Mouse (Mus musculus) frontal cortex, postnatal 10 days (tissue): Measurements from ENCODE around the gene Tbc1d22b.

Source experiments
- DNase-seq, 2 experiments: peaks; one replicate each; pipeline ENCODE4 v3.0.0; 2022; ENCODE audit warnings: low spot score in 2 of 2, mixed read lengths in 1 of 2

Gene Tbc1d22b

DNA sequence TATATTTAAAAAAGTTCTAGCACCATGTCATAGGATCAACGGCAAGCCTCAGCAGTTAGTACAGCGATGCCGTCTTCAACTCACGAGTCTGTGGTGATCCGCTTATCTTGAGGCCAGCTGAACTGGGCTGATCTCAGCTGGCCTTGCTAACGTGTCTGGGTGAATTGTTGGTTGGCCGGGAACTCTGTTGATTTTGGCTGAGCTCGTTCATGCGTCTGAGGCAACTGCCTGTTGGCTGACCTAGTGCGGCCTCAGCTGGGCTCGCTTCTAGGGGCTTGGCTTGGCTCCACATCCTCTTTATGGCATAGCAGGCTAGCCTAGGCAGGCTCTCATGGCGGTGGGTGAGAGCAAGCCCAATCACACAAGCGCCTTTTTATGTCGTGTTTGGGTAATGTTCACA, 8.2 kb upstream of the Tbc1d22b start:
- no peak for DNase-seq

DNA sequence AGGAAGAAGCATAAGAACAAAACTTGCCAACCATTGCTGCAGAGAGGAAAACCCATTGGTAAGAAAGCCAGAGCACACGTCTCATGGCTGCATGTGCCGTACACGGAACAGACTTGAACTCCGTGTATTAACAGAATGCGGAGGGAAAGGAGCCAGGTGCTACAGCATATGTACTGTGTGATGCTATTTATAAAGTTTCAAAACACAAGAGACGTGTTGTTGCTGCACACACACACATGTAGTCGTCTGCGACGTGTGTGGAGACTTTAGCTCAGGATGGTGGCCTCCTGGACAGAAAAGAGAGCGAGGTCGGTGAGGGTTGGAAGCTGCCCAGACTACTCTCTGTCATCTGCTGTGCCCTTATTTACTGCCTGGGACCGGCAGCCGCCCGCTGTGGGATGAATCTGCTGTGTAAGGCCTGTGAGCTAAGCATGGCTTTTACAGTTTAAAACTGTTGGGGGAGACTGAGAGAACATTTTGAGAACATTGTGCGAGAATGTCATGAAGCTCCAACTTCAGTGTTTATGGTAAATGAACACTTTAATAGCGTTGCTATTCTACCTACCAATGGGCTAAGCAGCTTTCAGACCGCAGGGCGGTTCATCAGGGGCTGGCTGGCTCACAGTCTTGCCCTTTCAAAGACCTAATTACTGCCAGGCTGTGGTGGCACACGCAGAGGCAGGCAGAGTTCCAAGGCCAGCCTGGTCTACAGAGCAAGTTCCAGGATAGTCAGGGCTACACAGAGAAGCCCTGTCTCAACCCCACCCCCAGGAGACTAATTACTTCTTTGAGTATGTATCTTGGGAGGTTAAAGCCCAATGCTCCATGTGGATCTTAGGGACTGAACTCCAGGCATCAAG, 6.5 kb upstream of the Tbc1d22b start:
- no peak for DNase-seq

DNA sequence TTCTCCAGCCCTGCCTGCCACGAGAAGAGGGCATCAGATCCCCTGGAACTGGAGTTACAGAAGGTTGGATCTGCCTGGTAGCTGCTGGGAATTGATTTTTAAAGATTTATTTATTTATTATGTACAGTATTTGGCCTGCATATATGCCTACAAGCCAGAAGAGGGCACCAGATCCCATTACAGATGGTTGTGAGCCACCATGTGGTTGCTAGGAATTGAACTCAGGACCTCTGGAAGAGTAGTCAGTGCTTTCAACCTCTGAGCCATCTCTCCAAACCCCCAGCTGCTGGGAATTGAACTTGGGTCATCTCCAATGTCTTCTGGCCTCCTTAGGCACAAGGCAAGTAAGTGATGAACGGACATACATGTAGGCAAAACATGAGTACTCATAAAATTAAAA, 5.5 kb upstream of the Tbc1d22b start:
- DNase-seq = no peak

DNA sequence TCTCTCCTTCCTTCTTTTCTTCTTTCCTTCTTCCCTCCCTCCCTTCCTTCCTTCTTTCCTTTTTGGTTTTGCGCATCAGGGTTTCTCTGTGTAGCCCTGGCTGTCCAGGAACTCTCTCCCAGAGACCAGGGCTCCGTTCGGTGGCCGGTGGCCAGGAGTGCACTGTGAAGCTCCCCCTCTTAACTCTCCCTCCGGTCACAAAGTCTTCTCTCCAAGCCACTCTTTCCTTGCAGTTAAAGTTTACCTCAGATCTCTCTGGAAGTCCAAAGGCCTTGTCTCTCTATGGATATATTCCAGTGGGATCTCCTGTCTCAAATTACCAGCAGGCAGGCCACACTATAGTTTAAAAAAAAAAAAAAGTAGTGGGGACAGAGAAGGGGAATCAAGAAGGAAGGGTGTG, 4.3 kb upstream of the Tbc1d22b start:
- DNase-seq = no peak

- no peak for DNase-seq
These were observed 1.1 kb upstream of the Tbc1d22b start for GRCm38 (mm10) chr17:29548494-29548893.

DNA sequence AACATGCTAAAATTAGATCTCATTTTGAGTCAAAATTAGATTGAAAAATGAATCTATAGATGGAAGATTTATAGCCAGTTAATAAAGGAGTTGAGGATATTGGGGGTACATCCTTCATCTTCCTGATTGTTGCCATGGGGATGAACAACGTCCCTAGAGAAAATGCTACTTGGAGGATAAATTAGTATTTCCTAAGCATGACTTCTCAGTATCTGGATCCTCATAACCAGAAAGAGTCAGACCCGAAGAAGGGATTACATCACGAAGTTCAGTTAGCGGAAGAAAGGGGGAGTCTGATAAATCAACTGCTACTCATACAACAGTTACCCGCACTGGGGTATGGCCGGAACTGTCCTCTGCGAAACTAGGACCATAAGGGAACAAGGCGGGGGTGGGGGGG, 591 bp upstream of the Tbc1d22b start:
- DNase-seq = no peak

- no peak for DNase-seq
These were observed 1.4 kb downstream of the Tbc1d22b start for GRCm38 (mm10) chr17:29551019-29551418.

GRCm38 (mm10) chr17:29552162-29552732, 2.7 kb downstream of the Tbc1d22b start, which contains the start of gene Tmem217:
Gene Tmem217, minus strand, starts transcription at chr17:29552385.
- DNase-seq = no peak

DNA sequence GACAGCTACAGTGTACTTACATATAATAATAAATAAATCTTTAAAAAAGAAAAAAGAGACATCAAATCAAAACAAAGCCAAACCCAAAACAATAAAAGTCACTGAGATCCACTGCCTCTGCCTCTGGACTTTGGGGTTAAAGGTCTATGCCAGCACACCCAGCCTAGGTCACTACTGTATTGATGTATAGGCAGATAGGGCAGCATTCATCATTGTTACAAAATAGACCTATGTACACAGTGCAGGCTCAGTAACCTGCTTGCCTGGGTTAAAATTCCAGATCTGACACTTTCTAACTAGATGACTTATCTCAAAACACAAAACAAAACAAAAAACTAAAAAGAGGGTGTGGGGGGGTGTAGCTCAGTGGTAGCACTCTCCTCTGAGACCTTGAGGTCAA, 4.6 kb downstream of the Tbc1d22b start:
- DNase-seq = no peak

GRCm38 (mm10) chr17:29556456-29556855, 6.9 kb downstream of the Tbc1d22b start:
- DNase-seq = no peak

DNA sequence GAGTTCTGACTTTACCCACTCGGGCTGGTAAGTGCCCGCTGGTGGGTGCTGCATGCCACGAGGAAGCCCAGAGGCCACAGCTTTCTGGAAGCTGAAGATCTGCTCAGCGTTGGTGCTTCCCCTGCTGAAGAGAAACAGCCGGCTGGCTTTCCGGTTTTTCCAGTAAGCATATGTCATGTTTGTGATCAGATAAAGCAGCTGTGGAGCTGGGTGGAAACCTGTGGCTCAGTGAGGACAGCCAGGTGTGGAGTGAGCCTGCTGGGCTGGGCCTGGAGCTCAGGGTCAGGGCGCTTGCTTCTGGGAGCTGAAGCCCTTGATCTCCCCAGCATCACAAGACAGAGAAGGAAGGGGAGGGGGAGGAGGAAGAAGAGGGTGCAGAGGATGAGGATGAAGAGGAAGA, 7.3 kb downstream of the Tbc1d22b start:
- DNase-seq = no peak

DNA sequence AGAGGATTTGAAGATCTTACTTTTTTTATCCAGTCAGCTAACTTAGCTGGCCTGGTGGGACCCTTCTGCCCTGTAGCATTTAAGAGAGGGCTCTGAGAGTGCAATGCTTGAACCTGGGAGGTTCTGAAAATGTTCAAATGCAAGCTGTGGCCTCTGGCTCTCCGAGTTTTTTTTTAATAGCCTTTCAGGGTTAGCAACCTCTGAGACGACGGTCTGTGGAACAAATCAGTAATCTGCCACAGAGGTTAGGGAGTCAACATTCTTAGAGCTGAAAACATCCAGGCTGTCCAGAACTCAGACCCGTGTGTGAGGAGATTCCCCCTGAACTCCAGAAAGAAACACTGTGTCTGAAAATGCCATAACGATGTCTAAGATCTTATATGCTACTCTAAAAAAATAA, 8.9 kb downstream of the Tbc1d22b start:
- DNase-seq = no peak

GRCm38 (mm10) chr17:29565521-29565920, 15.9 kb downstream of the Tbc1d22b start:
- no peak for DNase-seq

- DNase-seq = no peak
These were observed 18.9 kb downstream of the Tbc1d22b start for GRCm38 (mm10) chr17:29568435-29568834.

DNA sequence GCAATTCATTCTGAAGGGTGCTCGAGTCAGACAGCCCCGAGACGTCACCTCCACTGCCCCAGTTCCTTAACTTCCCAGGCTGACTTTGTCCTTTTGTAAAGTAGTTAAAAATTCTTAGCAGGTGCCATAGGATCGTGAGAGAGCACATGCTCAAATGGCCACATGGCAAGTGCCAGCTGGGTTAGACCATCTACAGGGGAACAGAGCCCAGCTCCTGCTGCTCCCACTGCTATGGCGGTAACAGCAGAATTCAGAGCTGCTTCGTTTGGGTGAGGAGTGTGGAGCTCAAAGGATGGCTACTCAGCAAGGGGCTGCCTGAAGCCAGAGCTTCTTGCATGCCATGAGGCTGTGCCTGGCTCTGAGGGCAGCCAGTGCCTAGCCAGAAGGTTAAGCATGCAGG, 20.2 kb downstream of the Tbc1d22b start:
- DNase-seq = no peak

- DNase-seq = no peak
These were observed 30.1 kb downstream of the Tbc1d22b start for GRCm38 (mm10) chr17:29579579-29580126.

DNA sequence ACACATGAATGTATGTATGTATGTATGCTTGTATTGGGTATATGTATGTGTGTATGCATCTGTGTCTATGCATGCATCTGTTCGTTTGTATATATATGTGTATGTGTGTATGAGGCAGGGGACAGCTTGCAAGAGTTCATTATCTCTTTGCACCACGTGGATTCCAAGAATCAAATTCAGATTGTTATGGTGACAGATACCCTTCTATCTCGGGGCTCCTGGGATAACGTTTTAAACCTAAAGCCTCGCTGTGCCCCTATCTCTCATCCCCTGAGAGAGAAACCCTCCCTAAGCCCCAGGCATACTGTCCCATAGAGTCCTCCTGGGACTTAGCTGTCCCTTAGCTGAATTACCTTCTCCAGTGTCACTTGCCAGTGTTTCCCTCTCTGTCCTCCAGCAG, 34.0 kb downstream of the Tbc1d22b start:
- DNase-seq = no peak

- no peak for DNase-seq
These were observed 34.7 kb downstream of the Tbc1d22b start for GRCm38 (mm10) chr17:29584306-29584705.

DNA sequence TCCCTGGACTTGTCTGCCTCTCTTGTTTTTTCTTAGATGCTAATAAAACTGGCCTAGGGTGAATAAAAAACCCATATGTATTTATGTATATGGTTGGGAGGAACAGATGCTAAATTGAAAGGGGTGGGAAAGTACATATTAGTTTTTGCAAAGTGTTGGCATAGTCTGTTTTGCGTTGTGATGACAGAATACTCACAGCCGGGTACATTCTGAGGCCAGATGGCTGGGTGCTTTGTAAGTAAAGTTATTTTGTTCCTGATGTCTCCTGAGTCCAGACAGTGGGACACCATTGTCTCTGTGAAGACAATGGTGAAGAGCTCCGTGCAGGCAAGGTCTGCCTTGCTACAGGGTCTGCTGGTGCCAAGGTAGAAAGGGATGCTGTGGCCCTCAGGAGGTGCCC, 35.2 kb downstream of the Tbc1d22b start:
- no peak for DNase-seq

DNA sequence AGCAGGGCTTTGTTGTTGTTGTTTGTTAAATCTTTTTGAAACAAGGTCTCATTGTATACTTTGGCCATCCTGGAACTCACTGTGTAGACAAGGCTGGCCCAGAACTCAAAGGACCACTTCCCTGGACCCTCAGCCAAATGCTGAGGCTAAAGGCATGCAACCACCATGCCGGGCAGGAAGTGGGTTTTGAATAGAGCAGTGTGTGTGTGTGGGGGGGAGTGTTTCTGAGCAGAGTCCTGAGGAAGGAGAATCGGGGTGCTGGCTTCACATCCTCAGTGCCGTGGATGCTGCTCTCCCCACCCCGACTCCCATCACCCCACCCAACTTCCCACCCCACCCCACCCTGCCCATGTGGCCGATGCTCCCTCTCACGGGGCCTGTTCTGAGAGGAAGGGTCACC, 35.9 kb downstream of the Tbc1d22b start:
- no peak for DNase-seq

DNA sequence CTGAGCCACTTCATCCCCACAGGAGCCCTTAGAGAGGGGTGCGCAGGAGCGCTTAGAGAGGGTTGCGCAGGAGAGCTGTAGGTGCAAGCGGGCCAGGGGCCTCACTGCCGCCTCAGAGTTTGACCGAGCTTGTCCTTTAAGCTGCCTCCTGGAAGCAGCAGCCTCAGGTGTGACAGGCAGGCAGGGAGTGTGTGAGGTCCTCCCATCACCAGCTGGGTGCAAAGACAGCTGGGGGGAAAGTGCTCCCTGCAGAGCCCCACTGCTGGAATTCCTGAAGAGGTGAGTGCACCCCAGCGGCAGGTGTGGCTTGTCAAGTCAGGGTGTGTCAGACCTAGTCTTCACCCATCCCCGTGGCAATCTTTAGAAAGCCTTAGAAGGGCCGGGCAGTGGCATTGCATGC, 37.3 kb downstream of the Tbc1d22b start:
- no peak for DNase-seq

DNA sequence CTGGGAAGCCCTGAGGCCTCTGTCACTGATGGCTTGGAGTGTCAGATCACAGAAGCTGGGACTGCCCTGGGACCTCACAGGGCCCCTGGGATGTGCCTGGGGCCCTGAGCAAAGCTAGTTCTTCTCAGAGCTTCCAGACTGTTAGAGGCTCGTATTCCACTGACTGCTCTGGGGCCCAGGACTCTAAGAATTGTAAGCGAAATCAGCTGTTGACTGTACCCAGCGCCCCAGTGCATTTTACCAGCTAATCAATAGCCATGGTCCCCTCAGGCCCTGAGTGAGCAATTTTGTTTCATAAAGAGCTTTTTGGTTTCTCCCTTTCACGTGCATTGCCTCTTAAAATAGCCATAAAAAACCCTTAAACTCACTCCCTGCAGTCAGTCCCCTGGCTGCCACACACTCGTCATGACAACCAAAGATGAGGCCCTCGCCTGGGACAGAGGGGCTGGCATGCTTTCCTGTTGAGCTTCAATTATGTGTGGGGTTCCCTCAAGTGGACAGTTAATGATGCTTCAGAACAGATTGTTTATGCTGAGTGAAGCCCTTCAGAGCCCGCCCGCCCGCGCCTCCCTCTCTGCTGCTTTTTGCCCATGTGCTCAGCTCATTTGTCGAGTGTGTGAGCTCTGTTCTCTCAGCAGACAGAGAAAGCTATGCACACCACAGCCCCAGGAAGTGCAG, 39.8 kb downstream of the Tbc1d22b start:
- no peak for DNase-seq
